Mouse (Mus musculus): ENCODE data around the gene Ccdc107. TPM values are rescaled to one million over a fixed set of nuclear protein-coding genes. Genes with fewer than 3 reads are reported as not detected.
A peak's percentile ranks its signal among the peaks of the same experiment; 100 is the strongest.

The Ccdc107 gene
- total and polyA plus RNA-seq, 2 experiments from 2014 or later: 74.0 to 107 TPM

GRCm38 (mm10) chr4:43497946-43498345, 5.2 kb downstream of the Ccdc107 start:
- Histone ChIP-seq H3K9ac (replicated peaks; ENCODE audit: low read length, poor library complexity, severe bottlenecking) (no peak overlapping the region), H3K4me1 (ENCODE audit: insufficient read depth, low read length) (0 out of 2 replicates have a peak, but pooled peaks cover 6% of the 10 kb centered on the region), H3K27me3 (ENCODE audit: insufficient read depth, low read length) (no peaks in the 10 kb centered on the region), H3K9me3 (ENCODE audit: low read length) (no peaks in the 10 kb centered on the region), H3K27ac (ENCODE audit: low read depth, low read length) (no peak overlapping the region), H3K4me3 (ENCODE audit: low read depth, low read length) (no peak overlapping the region), H3K36me3 (ENCODE audit: insufficient read depth, low read length) (peaks cover 3% of the 10 kb centered on the region; the same call in 1 of the 2 replicates), H3K4me2 (ENCODE audit: low read depth, low read length, poor library complexity, severe bottlenecking) (no peak overlapping the region)
- DNase-seq (ENCODE audit: low spot score): no peak
- TF ChIP-seq CTCF (IDR thresholded peaks at IDR 0.05): no peak
- ATAC-seq (ENCODE audit: low FRiP score): no peak
- WGBS: 83% methylated on average over 4 of the region's 4 CpGs

- Histone ChIP-seq H3K4me1 (ENCODE audit: insufficient read depth, low read length) (0 out of 2 replicates have a peak, but pooled peaks cover 6% of the 10 kb centered on the region), H3K4me2 (ENCODE audit: low read depth, low read length, poor library complexity, severe bottlenecking) (peak overlapping the region; percentile 85), H3K9ac (replicated peaks; ENCODE audit: low read length, poor library complexity, severe bottlenecking) (peak overlapping the region; percentile 50), H3K27ac (ENCODE audit: low read depth, low read length) (no peak overlapping the region), H3K27me3 (ENCODE audit: insufficient read depth, low read length) (no peaks in the 10 kb centered on the region), H3K4me3 (ENCODE audit: low read depth, low read length) (peak overlapping the region; percentile 49), H3K9me3 (ENCODE audit: low read length) (no peaks in the 10 kb centered on the region), H3K36me3 (ENCODE audit: insufficient read depth, low read length) (peaks cover 3% of the 10 kb centered on the region; the same call in 1 of the 2 replicates)
- DNase-seq (ENCODE audit: low spot score) (peak; percentile 26), ATAC-seq (ENCODE audit: low FRiP score) (no peak)
- whole genome bisulfite sequencing: 14% methylated on average over 8 of the region's 8 CpGs
- peak; percentile 52 for TF ChIP-seq CTCF (IDR thresholded peaks at IDR 0.05)
These were observed 6.3 kb downstream of the Ccdc107 start for GRCm38 (mm10) chr4:43498983-43499382.

- Histone ChIP-seq H3K36me3 (ENCODE audit: insufficient read depth, low read length) (peaks cover 3% of the 10 kb centered on the region; the same call in 1 of the 2 replicates), H3K4me3 (ENCODE audit: low read depth, low read length) (peak within 1 kb of the TSS; percentile 49), H3K4me1 (ENCODE audit: insufficient read depth, low read length) (0 out of 2 replicates have a peak, but pooled peaks cover 6% of the 10 kb centered on the region), H3K9ac (replicated peaks; ENCODE audit: low read length, poor library complexity, severe bottlenecking) (peak within 1 kb of the TSS; percentile 50), H3K9me3 (ENCODE audit: low read length) (no peaks in the 10 kb centered on the region), H3K4me2 (ENCODE audit: low read depth, low read length, poor library complexity, severe bottlenecking) (peak within 1 kb of the TSS; percentile 85), H3K27me3 (ENCODE audit: insufficient read depth, low read length) (no peaks in the 10 kb centered on the region), H3K27ac (ENCODE audit: low read depth, low read length) (no peak within 1 kb of the TSS)
- peak; percentile 87 for ATAC-seq (ENCODE audit: low FRiP score)
- TF ChIP-seq CTCF (IDR thresholded peaks at IDR 0.05): no peak
- WGBS: 6% methylated on average over 50 of the region's 50 CpGs
- peak; percentile 85 for DNase-seq (ENCODE audit: low spot score)
These were observed 7.0 kb downstream of the Ccdc107 start, which contains the start of gene Arhgef39 for GRCm38 (mm10) chr4:43499407-43500333. TSS of gene Arhgef39 (minus strand) at chr4:43499695.

- Histone ChIP-seq H3K4me3 (ENCODE audit: low read depth, low read length) (no peak overlapping the region), H3K9me3 (ENCODE audit: low read length) (no peaks in the 10 kb centered on the region), H3K27me3 (ENCODE audit: insufficient read depth, low read length) (peaks cover 5% of the 10 kb centered on the region; the same call in 1 of the 2 replicates), H3K9ac (replicated peaks; ENCODE audit: low read length, poor library complexity, severe bottlenecking) (no peak overlapping the region), H3K36me3 (ENCODE audit: insufficient read depth, low read length) (no peaks in the 10 kb centered on the region), H3K4me1 (ENCODE audit: insufficient read depth, low read length) (no peaks in the 10 kb centered on the region), H3K27ac (ENCODE audit: low read depth, low read length) (no peak overlapping the region), H3K4me2 (ENCODE audit: low read depth, low read length, poor library complexity, severe bottlenecking) (no peak overlapping the region)
- DNase-seq (ENCODE audit: low spot score) (no peak), ATAC-seq (ENCODE audit: low FRiP score) (no peak)
- 77% methylated on average over 2 of the region's 2 CpGs for WGBS
- TF ChIP-seq CTCF (IDR thresholded peaks at IDR 0.05): no peak
These were observed 10.3 kb downstream of the Ccdc107 start for GRCm38 (mm10) chr4:43503041-43503440.

GRCm38 (mm10) chr4:43503506-43503905, 10.8 kb downstream of the Ccdc107 start:
- H3K4me3 ChIP-seq (ENCODE audit: low read depth, low read length): no peak overlapping the region
- no peak for ATAC-seq (ENCODE audit: low FRiP score)
- H3K27ac ChIP-seq (ENCODE audit: low read depth, low read length): no peak overlapping the region
- TF ChIP-seq CTCF (IDR thresholded peaks at IDR 0.05): no peak
- H3K9ac ChIP-seq (replicated peaks; ENCODE audit: low read length, poor library complexity, severe bottlenecking): no peak overlapping the region
- no peaks in the 10 kb centered on the region; the same call in 1 of the 2 replicates for H3K4me1 ChIP-seq (ENCODE audit: insufficient read depth, low read length)
- no peak overlapping the region for H3K4me2 ChIP-seq (ENCODE audit: low read depth, low read length, poor library complexity, severe bottlenecking)
- no peaks in the 10 kb centered on the region for H3K36me3 ChIP-seq (ENCODE audit: insufficient read depth, low read length)
- no peaks in the 10 kb centered on the region for H3K9me3 ChIP-seq (ENCODE audit: low read length)
- H3K27me3 ChIP-seq (ENCODE audit: insufficient read depth, low read length): peaks cover 6% of the 10 kb centered on the region; the same call in 1 of the 2 replicates
- 85% methylated on average over 6 of the region's 6 CpGs for WGBS
- no peak for DNase-seq (ENCODE audit: low spot score)

GRCm38 (mm10) chr4:43504269-43504668, 11.6 kb downstream of the Ccdc107 start:
- Histone ChIP-seq H3K27ac (ENCODE audit: low read depth, low read length) (no peak overlapping the region), H3K27me3 (ENCODE audit: insufficient read depth, low read length) (peaks cover 14% of the 10 kb centered on the region), H3K4me2 (ENCODE audit: low read depth, low read length, poor library complexity, severe bottlenecking) (no peak overlapping the region), H3K36me3 (ENCODE audit: insufficient read depth, low read length) (no peaks in the 10 kb centered on the region), H3K4me3 (ENCODE audit: low read depth, low read length) (no peak overlapping the region), H3K4me1 (ENCODE audit: insufficient read depth, low read length) (no peaks in the 10 kb centered on the region; the same call in 1 of the 2 replicates), H3K9ac (replicated peaks; ENCODE audit: low read length, poor library complexity, severe bottlenecking) (no peak overlapping the region), H3K9me3 (ENCODE audit: low read length) (no peaks in the 10 kb centered on the region)
- no peak for ATAC-seq (ENCODE audit: low FRiP score)
- 87% methylated on average over 4 of the region's 4 CpGs for WGBS
- no peak for TF ChIP-seq CTCF (IDR thresholded peaks at IDR 0.05)
- no peak for DNase-seq (ENCODE audit: low spot score)
